Mouse (Mus musculus): Measurements from ENCODE around the gene A4gnt.
"Not testable (repeated sequence)": the region's sequence is repeated elsewhere in the genome, so short reads cannot be mapped to it uniquely, and the experiment has no call there.

DNA sequence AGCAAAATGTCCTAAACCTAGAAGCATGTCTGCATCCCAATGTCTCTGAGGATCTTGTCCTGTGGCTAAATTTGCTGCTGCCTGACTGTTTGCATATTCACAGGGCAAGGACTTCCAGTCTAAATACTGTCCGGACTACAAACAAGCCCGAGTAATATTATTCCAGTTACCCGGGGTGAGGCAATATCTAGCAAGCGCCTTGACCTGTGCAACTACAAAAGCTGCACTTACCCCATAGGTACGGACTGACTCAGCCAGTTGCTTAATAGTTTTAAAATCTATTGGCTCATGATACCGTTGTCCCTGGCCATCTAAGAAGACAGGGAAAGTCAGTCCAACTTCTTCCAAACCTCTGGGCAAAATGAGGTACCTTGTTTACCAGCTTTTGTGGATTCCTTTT is 13.2 kb upstream of the A4gnt start:
- TF ChIP-seq ZNF384 (IDR thresholded peaks at IDR 0.05; ENCODE audit: low read depth, low read length); HCFC1 (IDR thresholded peaks at IDR 0.05; ENCODE audit: borderline replicate concordance, insufficient read depth, low read length): not testable (repeated sequence)
